Mouse (Mus musculus): ENCODE results near the gene Cerkl.

The Cerkl gene

GRCm38 (mm10) chr2:79316182-79316880, 140.3 kb downstream of the Cerkl start:
- no peak for DNase-seq (ENCODE audit: low read depth, low spot score)

- DNase-seq (ENCODE audit: low read depth, low spot score), result no peak
These were observed 141.5 kb downstream of the Cerkl start for GRCm38 (mm10) chr2:79315108-79315507.

- DNase-seq (ENCODE audit: low read depth, low spot score), result no peak
These were observed 144.1 kb downstream of the Cerkl start for GRCm38 (mm10) chr2:79312499-79312898.

- DNase-seq (ENCODE audit: low read depth, low spot score), result no peak
These were observed 147.0 kb downstream of the Cerkl start for GRCm38 (mm10) chr2:79309454-79310118.

- no peak for DNase-seq (ENCODE audit: low read depth, low spot score)
These were observed 149.0 kb downstream of the Cerkl start for GRCm38 (mm10) chr2:79307549-79307948.

GRCm38 (mm10) chr2:79302398-79302797, 154.2 kb downstream of the Cerkl start:
- no peak for DNase-seq (ENCODE audit: low read depth, low spot score)

GRCm38 (mm10) chr2:79292431-79292830, 164.2 kb downstream of the Cerkl start:
- no peak for DNase-seq (ENCODE audit: low read depth, low spot score)

GRCm38 (mm10) chr2:79291922-79292321, 164.7 kb downstream of the Cerkl start:
- no peak for DNase-seq (ENCODE audit: low read depth, low spot score)

- no peak for DNase-seq (ENCODE audit: low read depth, low spot score)
These were observed 166.4 kb downstream of the Cerkl start for GRCm38 (mm10) chr2:79290149-79290548.

- no peak for DNase-seq (ENCODE audit: low read depth, low spot score)
These were observed 172.4 kb downstream of the Cerkl start for GRCm38 (mm10) chr2:79284206-79284605.

Data from A20 (cell line).